ENCODE assay signal across 16 mouse cellular contexts in the genomic region with DNA sequence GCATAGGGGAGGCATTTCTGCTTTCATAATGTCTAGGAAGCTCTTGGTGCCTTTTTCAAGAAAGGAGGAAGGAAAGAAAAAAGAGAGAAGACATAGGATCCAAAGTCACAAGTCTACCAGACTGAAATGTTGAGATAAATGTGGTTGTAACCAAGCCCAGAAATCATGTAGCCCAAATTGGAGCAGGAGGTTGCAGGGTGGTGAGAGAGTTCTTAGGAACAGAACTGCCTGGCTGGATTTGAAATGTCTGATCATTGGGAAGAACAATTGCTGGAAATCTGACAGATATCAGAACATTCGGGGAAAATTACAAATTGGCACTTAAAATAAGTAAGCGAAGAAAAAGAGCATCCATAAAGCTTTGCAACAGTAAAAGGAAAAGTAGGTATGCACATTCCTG.
"Had no signal": no experiment of that assay in that cellular context is flagged by ENCODE, and none has a peak within 500 bp of the region (broad histone marks: within the 10 kb centered on the region; RNA-seq: fewer than 3 reads in every experiment).

No protein-coding gene starts in this region.

- H3K4me3 ChIP-seq: neural tube, embryonic 13.5 days; neural tube, embryonic 15.5 days; stomach, embryonic 15.5 days had no signal

- H3K27ac ChIP-seq: neural tube, embryonic 13.5 days; neural tube, embryonic 15.5 days; stomach, embryonic 15.5 days; stomach, postnatal 0 days had no signal

- DNase-seq: retina, postnatal 1 day; right cerebral cortex, adult 18-20 months; right cerebral cortex, postnatal 14 days; right cerebral cortex, postnatal 25 days; right cerebral cortex, postnatal 4 days; spleen, adult 18-20 months; thymus, adult 18-20 months; thymus, adult 2 months; thymus, postnatal 14 days; thymus, postnatal 25 days; thymus, postnatal 36 days; thymus, postnatal 4 days had no signal
